Mouse (Mus musculus): ENCODE data around the gene Ppp2r1a.

- TF ChIP-seq CTCF (IDR thresholded peaks at IDR 0.05; ENCODE audit: extremely low read depth, insufficient read depth, low read length) (no peak), POLR2A (IDR thresholded peaks at IDR 0.05; ENCODE audit: extremely low read depth, insufficient read depth, low read length) (no peak)
These were observed 21.6 kb downstream of the Ppp2r1a start for GRCm38 (mm10) chr17:20966681-20967080.

Measured in cortical plate, adult 2 months (tissue).